Mouse (Mus musculus) hindbrain, embryonic 11.5 days (tissue): ENCODE data around the gene Phf2. TPM values are rescaled to one million over a fixed set of nuclear protein-coding genes. Genes with fewer than 3 reads are reported as not detected.

Source experiments
- ATAC-seq: fragments of 200-750 bp; cut with Nextera tagmentation; 2 replicates; pipeline ENCODE4 v1.8.0; 2017; ENCODE audit warnings: mild to moderate bottlenecking, moderate TSS enrichment, moderate library complexity; ENCODE audit not compliant: low FRiP score
- DNase-seq: peaks from one replicate; pipeline ENCODE4 v3.0.0-alpha.2; 2015; ENCODE audit warnings: low spot score
- H3K27ac ChIP-seq: fragments of 300-500 bp; sonication (generic); 2 replicates; pipeline ENCODE4 v1.5.1; 2014; ENCODE audit warnings: mild to moderate bottlenecking, low read depth, low read length
- H3K27me3 ChIP-seq: fragments of 300-500 bp; sonication (generic); 2 replicates; pipeline ENCODE4 v1.6.1; 2014; ENCODE audit warnings: mild to moderate bottlenecking, low read length, moderate library complexity, mixed read lengths; ENCODE audit not compliant: control insufficient read depth, insufficient read depth
- H3K36me3 ChIP-seq: fragments of 300-500 bp; sonication (generic); 2 replicates; pipeline ENCODE4 v1.6.1; 2014; ENCODE audit warnings: mild to moderate bottlenecking, low read length, moderate library complexity, mixed read lengths; ENCODE audit not compliant: control insufficient read depth, insufficient read depth
- H3K4me1 ChIP-seq: fragments of 300-500 bp; sonication (generic); replicated peaks from 2 replicates; pipeline ENCODE4 v1.6.1; 2014; ENCODE audit warnings: low read length, mixed read lengths; ENCODE audit not compliant: control insufficient read depth, insufficient read depth
- H3K4me2 ChIP-seq: fragments of 300-500 bp; sonication (generic); replicated peaks from 2 replicates; pipeline ENCODE4 v1.6.1; 2014; ENCODE audit warnings: mild to moderate bottlenecking, low read depth, low read length
- H3K4me3 ChIP-seq: fragments of 300-500 bp; sonication (generic); 2 replicates; pipeline ENCODE4 v1.5.1; 2014; ENCODE audit warnings: low read depth, low read length
- H3K9ac ChIP-seq: fragments of 300-500 bp; sonication (generic); 2 replicates; pipeline ENCODE4 v1.6.1; 2014; ENCODE audit warnings: low read depth, low read length
- H3K9me3 ChIP-seq: fragments of 300-500 bp; sonication (generic); 2 replicates; pipeline ENCODE4 v1.6.1; 2016; ENCODE audit warnings: low read length; ENCODE audit not compliant: control insufficient read depth
- WGBS: fragments of 180-500 bp; shearing (Covaris S2); extraction: QIAGEN DNeasy Blood & Tissue Kit; methylation state at CpG from one replicate; pipeline ENCODE4 v1.1.7; 2014; 5-methylcytosine and 5-hydroxymethylcytosine counted together
- polyA plus RNA-seq: library from polyadenylated mRNA; unstranded; fragments of >200 nt; fragmentation: Nextera tagmentation; extraction: Ambion mirVana; gene quantifications from 2 replicates; pipeline ENCODE4 v1.2.1, GENCODE M21; 2014

Phf2 gene
- polyA plus RNA-seq, 1 experiment from 2014 or later = 13.2 TPM

DNA sequence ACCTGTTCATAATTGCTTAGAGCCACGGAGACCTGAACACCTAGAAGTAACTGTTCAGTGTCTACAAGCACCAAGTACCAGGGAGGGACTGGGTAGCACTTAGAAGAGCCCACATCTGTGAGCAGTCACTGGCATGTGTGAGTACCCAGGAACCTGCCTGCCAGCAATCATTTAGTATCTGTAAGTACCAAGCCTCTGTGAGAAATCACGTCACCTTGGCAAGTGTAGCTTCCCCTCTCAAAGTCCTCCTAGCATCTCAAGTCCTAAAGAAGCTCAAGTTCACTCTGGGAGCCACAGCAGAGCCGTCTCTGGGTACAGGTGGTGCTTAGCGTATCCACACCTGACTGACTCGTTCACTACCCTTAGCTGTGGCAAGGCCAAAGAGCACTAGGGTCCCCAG, 19.2 kb downstream of the Phf2 start:
- Histone ChIP-seq H3K9ac (no peak overlapping the region), H3K4me2 (no peak overlapping the region), H3K9me3 (no peaks in the 10 kb centered on the region), H3K27ac (no peak overlapping the region), H3K4me3 (no peak overlapping the region), H3K27me3 (no peaks in the 10 kb centered on the region), H3K4me1 (no peaks in the 10 kb centered on the region), H3K36me3 (no peaks in the 10 kb centered on the region)
- WGBS = 89% methylated on average over 5 of the region's 5 CpGs
- DNase-seq = no peak
- ATAC-seq = no peak

DNA sequence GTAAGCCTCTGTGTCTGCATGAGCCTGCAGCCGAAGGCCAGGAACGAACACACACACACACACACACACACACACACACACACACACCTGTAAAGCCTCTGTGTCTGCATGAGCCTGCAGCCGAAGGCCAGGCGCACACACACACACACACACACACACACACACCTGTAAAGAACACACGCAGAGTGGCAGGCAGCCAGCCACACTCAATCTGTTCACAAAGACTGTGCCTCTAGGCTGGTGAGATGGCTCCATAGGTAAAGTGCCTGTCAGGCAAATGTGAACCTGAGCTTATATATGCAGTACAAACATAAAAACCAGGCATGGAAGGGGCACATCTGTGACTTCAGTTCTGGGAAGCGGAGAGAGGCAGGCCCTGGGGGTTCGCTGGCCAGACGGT, 20.1 kb downstream of the Phf2 start:
- DNase-seq (no peak), ATAC-seq (no peak)
- Histone ChIP-seq H3K9ac (no peak overlapping the region), H3K4me1 (no peaks in the 10 kb centered on the region), H3K4me3 (no peak overlapping the region), H3K4me2 (no peak overlapping the region), H3K9me3 (no peaks in the 10 kb centered on the region), H3K36me3 (no peaks in the 10 kb centered on the region), H3K27ac (no peak overlapping the region), H3K27me3 (no peaks in the 10 kb centered on the region)
- 91% methylated on average over 8 of the region's 8 CpGs for whole genome bisulfite sequencing

DNA sequence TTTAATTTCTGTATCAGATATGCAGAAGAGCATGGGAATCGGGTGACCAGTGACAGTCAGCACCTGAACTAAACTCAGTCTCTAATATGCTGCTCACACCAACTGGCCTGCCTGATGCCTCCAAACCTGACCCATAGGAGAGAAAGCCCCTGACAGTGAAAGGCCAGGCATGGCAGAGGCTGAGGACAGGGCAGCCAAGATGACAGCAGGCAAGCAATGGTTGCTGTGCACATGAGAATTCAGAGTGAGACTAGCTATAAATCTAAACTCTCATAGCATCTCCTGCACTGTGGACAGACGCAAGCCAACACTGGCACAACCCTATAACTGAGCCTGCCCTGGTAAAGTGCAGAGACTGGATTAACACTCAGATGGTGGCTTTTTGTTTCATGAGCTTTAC, 20.6 kb downstream of the Phf2 start:
- no peaks in the 10 kb centered on the region for H3K27me3 ChIP-seq
- H3K4me2 ChIP-seq = no peak overlapping the region
- no peaks in the 10 kb centered on the region for H3K4me1 ChIP-seq
- no peak overlapping the region for H3K9ac ChIP-seq
- no peak overlapping the region for H3K27ac ChIP-seq
- DNase-seq (no peak), ATAC-seq (no peak)
- WGBS = 90% methylated on average over 2 of the region's 2 CpGs
- no peaks in the 10 kb centered on the region for H3K36me3 ChIP-seq
- no peaks in the 10 kb centered on the region for H3K9me3 ChIP-seq
- H3K4me3 ChIP-seq = no peak overlapping the region

DNA sequence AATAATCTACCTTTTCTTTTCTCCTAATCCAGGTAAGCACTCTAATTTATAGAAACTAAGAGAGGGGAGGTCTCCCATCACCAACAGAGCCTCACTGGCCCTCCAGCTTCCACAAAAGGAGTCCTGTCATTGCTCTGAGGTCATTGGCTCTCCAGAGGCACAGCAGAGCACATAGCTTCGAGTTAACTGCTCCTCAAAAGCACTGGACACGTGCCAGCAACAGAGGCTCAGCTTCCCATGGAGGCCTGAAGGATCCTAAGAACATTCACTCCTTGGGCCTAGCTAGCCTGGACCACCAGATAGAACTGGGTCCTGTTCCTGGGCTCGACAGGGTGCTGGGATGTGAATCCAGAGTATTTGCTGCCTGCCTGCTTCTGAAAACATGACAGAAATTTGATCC, 21.8 kb downstream of the Phf2 start:
- Histone ChIP-seq H3K27me3 (no peaks in the 10 kb centered on the region), H3K36me3 (no peaks in the 10 kb centered on the region), H3K4me1 (no peaks in the 10 kb centered on the region), H3K27ac (no peak overlapping the region), H3K4me2 (no peak overlapping the region), H3K4me3 (no peak overlapping the region), H3K9me3 (no peaks in the 10 kb centered on the region), H3K9ac (no peak overlapping the region)
- ATAC-seq (no peak), DNase-seq (no peak)
- WGBS = 58% methylated on average over 3 of the region's 3 CpGs

DNA sequence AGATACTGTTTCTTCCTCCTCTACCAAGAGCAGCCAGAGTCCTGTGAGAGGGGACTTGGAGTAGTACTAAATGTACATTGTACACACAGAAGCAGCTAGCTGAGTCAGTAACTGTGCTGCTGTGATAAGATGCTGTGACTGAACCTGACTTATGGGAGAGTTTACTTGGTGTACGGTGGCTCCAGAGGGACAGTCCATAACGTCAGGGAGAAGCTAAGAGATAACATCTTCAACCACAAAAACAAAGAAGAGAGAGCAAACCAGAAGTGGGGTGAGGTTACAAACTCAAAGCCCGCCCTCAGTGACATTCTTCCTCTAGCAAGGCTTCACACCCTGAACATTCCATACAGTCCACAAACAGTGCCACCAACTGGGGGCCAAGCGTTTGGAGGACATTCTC, 25.6 kb downstream of the Phf2 start:
- no peak for ATAC-seq
- 79% methylated on average over 4 of the region's 4 CpGs for WGBS

DNA sequence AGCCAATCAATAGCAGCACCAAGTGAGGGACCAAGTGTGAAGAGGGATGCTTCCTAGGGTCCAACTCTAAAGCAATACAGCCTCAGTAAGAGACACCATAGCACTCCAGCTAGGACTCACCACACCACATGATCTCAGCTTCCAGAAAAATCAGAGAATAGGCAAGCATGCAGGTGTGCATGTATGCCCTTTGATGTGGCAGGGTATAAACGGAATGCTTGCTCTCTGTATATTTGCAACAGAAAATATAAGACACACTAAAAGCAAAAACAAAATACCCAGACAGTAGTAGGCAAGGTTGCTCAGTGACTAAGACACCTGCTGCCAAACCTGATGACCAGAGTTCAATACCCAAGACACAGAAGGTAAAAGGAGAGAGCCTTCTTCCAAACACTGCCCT, 27.4 kb downstream of the Phf2 start:
- no peak for ATAC-seq
- Histone ChIP-seq H3K4me3 (no peak overlapping the region), H3K4me2 (no peak overlapping the region), H3K36me3 (no peaks in the 10 kb centered on the region), H3K27ac (no peak overlapping the region), H3K27me3 (no peaks in the 10 kb centered on the region), H3K9me3 (no peaks in the 10 kb centered on the region), H3K4me1 (no peaks in the 10 kb centered on the region), H3K9ac (no peak overlapping the region)
- WGBS = 90% methylated on average over 1 of the region's 1 CpGs
- no peak for DNase-seq

More for the DNA sequence above, 25.6 kb downstream of the Phf2 start:
- DNase-seq = no peak
- H3K9ac ChIP-seq = no peak overlapping the region
- H3K27ac ChIP-seq = no peak overlapping the region
- H3K27me3 ChIP-seq = no peaks in the 10 kb centered on the region
- no peaks in the 10 kb centered on the region for H3K4me1 ChIP-seq
- no peaks in the 10 kb centered on the region for H3K36me3 ChIP-seq
- no peak overlapping the region for H3K4me3 ChIP-seq
- H3K4me2 ChIP-seq = no peak overlapping the region
- H3K9me3 ChIP-seq = no peaks in the 10 kb centered on the region

DNA sequence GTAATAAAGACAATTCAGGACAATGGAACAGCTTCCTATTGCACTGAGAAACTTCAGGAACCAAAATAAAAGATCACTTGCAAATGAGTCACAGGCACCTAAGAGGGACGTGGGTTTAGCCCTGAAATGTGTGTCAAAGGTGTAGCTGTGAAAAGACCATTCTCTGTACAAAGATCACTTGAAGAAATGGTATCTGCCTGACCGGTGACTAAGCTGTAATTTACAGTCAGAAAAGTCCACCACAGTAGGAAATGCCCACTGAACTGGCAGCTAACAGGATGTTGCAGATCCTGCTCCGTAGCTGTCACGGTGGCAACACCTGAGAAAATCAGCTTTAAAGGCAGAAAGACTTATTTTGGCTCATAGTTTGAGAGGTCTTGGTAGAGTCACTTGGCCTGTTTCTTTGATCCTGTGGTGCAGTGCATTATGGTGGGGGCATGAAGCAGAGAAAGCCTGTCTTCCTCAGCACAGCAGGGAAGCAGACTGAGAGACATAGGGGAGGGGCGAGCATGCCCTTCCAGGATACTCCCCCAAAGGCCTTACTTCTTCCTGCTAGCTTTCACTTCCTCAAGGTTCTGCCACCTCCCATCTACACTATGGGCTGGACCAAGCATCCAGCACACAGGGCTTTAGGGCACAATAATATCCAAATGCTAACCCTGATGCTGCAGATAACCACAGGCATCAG, 28.9 kb downstream of the Phf2 start:
- H3K4me1 ChIP-seq = no peaks in the 10 kb centered on the region
- H3K27ac ChIP-seq = no peak overlapping the region
- no peak overlapping the region for H3K4me3 ChIP-seq
- no peaks in the 10 kb centered on the region for H3K36me3 ChIP-seq
- H3K27me3 ChIP-seq = no peaks in the 10 kb centered on the region
- no peak overlapping the region for H3K9ac ChIP-seq
- ATAC-seq = no peak
- H3K4me2 ChIP-seq = no peak overlapping the region
- WGBS = 70% methylated on average over 5 of the region's 5 CpGs
- H3K9me3 ChIP-seq = no peaks in the 10 kb centered on the region
- no peak for DNase-seq

DNA sequence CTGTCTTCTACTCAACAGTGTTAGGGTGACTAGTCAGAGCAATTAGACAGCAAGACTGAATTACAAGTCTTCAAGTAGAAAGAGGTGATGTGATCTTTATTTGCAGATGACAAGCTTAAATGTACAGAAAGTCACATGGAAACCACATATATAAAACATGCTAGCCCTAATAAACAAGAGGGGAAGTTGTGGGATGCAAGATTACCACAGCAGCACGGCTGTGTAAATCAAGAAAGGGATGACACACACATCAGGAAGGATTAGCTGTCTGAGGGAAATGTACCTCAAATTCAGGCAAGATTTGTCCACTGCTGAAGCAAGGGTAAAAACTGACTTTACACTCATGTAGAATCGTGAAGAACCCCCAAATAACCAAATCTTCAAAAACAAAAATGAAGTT, 32.6 kb downstream of the Phf2 start:
- WGBS = 90% methylated on average over 2 of the region's 2 CpGs
- no peak overlapping the region for H3K9ac ChIP-seq
- H3K36me3 ChIP-seq = 0 out of 2 replicates have a peak, but pooled peaks cover 2% of the 10 kb centered on the region
- H3K4me1 ChIP-seq = no peaks in the 10 kb centered on the region
- H3K27me3 ChIP-seq = no peaks in the 10 kb centered on the region
- DNase-seq = no peak
- H3K4me3 ChIP-seq = no peak overlapping the region
- no peak for ATAC-seq
- H3K27ac ChIP-seq = no peak overlapping the region
- H3K4me2 ChIP-seq = no peak overlapping the region
- H3K9me3 ChIP-seq = no peaks in the 10 kb centered on the region

DNA sequence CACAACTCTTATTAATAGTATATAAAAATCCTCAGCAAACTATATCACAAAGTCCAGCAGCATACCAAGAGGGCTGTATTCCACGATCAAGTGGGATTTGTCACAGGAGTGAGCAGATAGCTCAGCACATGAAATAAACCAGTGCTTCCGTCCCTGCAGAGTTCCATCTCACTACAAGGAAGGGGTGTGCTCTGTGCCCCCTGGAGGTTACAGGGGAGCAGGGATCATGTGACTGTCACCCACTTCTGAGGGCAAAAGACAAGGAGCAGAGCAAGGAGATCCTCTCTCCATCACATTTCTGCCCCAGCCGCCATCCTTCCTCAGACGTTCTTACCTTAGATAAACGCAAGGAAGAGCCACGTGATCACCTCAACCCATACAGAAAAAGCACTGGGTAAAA, 33.4 kb downstream of the Phf2 start:
- WGBS = 87% methylated on average over 6 of the region's 6 CpGs
- H3K27me3 ChIP-seq = no peaks in the 10 kb centered on the region
- no peaks in the 10 kb centered on the region for H3K4me1 ChIP-seq
- ATAC-seq (no peak), DNase-seq (no peak)
- 0 out of 2 replicates have a peak, but pooled peaks cover 2% of the 10 kb centered on the region for H3K36me3 ChIP-seq
- no peaks in the 10 kb centered on the region for H3K9me3 ChIP-seq
- no peak overlapping the region for H3K27ac ChIP-seq
- no peak overlapping the region for H3K4me3 ChIP-seq
- H3K9ac ChIP-seq = no peak overlapping the region
- H3K4me2 ChIP-seq = no peak overlapping the region
